Mouse (Mus musculus) T-helper 17 cell (primary cell): ENCODE measurements at regions not wholly inside any gene's neighbourhood (a gene's known extent, or its start where the extent isn't known, plus 50 kb on each side); places are given as distances from the start of the nearest gene placed in this dataset.

Source experiments
- in situ Hi-C, 2 experiments: fragments of 300-600 bp; cut with MboI, MseI; formaldehyde crosslinking; loops; 1 replicate in 1 of 2; 2 replicates in 1 of 2; pipeline ENCODE4 v1.15.1; 2025; ENCODE audit warnings: high pct_unique_total_duplicates in 2 of 2

GRCm38 (mm10) chr13:37290636-37291035 lies 54.4 kb upstream of the Ly86 start:
- in situ Hi-C loops, result loop anchor here in 1 of 2 experiments (5.0 kb wide), 2 partner anchors 333 to 478 kb away; no protein-coding TSS in a partner anchor

GRCm38 (mm10) chr13:37288993-37289392 lies 56.0 kb upstream of the Ly86 start:
- in situ Hi-C loops, result no loop called here

- in situ Hi-C loops, result no loop called here
These were observed 62.5 kb upstream of the Ly86 start for GRCm38 (mm10) chr13:37282515-37282914.

- in situ Hi-C loops, result loop anchor here in 1 of 2 experiments (5.0 kb wide), 1 partner anchor 63 kb away; no protein-coding TSS in a partner anchor
These were observed 65.8 kb upstream of the Ly86 start for GRCm38 (mm10) chr13:37279078-37279789.

GRCm38 (mm10) chr13:37249581-37250461 lies 95.2 kb upstream of the Ly86 start:
- in situ Hi-C loops, result no loop called here

GRCm38 (mm10) chr13:37248741-37249140 lies 96.3 kb upstream of the Ly86 start:
- in situ Hi-C loops, result no loop called here

GRCm38 (mm10) chr13:37240048-37240447 lies 105.0 kb upstream of the Ly86 start:
- in situ Hi-C loops, result no loop called here

GRCm38 (mm10) chr13:37237285-37237684 lies 107.7 kb upstream of the Ly86 start:
- in situ Hi-C loops, result loop anchor here in 1 of 2 experiments (10.0 kb wide), 1 partner anchor 338 kb away; no protein-coding TSS in a partner anchor

GRCm38 (mm10) chr13:37225834-37226233 lies 119.2 kb upstream of the Ly86 start:
- in situ Hi-C loops, result no loop called here

- in situ Hi-C loops, result loop anchor here in 1 of 2 experiments (25.0 kb wide), 1 partner anchor 2008 kb away; no protein-coding TSS in a partner anchor
These were observed 124.6 kb upstream of the Ly86 start for GRCm38 (mm10) chr13:37220436-37220835.

- in situ Hi-C loops, result loop anchor here in 1 of 2 experiments (25.0 kb wide), 1 partner anchor 2006 kb away; no protein-coding TSS in a partner anchor
These were observed 126.4 kb upstream of the Ly86 start for GRCm38 (mm10) chr13:37218596-37218995.

- in situ Hi-C loops, result loop anchor here in 1 of 2 experiments (25.0 kb wide), 1 partner anchor 2002 kb away; no protein-coding TSS in a partner anchor
These were observed 130.3 kb upstream of the Ly86 start for GRCm38 (mm10) chr13:37214590-37215282.

GRCm38 (mm10) chr13:37197136-37197535 lies 147.1 kb upstream of the F13a1 start:
- in situ Hi-C loops, result no loop called here

GRCm38 (mm10) chr13:37195857-37196256 lies 145.8 kb upstream of the F13a1 start:
- in situ Hi-C loops, result no loop called here

GRCm38 (mm10) chr13:37181169-37181787 lies 131.2 kb upstream of the F13a1 start:
- in situ Hi-C loops, result loop anchor here in 1 of 2 experiments (10.0 kb wide), 1 partner anchor 464 kb away; no protein-coding TSS in a partner anchor

- in situ Hi-C loops, result no loop called here
These were observed 126.5 kb upstream of the F13a1 start for GRCm38 (mm10) chr13:37176526-37176925.

- in situ Hi-C loops, result no loop called here
These were observed 126.0 kb upstream of the F13a1 start for GRCm38 (mm10) chr13:37175997-37176396.

GRCm38 (mm10) chr13:37158831-37159522 lies 108.9 kb upstream of the F13a1 start:
- in situ Hi-C loops, result no loop called here

GRCm38 (mm10) chr13:37157808-37158207 lies 107.8 kb upstream of the F13a1 start:
- in situ Hi-C loops, result no loop called here

GRCm38 (mm10) chr13:37151835-37152516 lies 101.9 kb upstream of the F13a1 start:
- in situ Hi-C loops, result no loop called here
